Mouse (Mus musculus): ENCODE measurements around the gene Gm4131. TPM values are rescaled to one million over a fixed set of nuclear protein-coding genes. Genes with fewer than 3 reads are reported as not detected.
"Not testable (repeated sequence)": the region's sequence is repeated elsewhere in the genome, so short reads cannot be mapped to it uniquely, and the experiment has no call there.

Gene Gm4131
- total RNA-seq (2014; rRNA removed) (not detected in 2 replicates), polyA plus RNA-seq (2012; rRNA removed) (not detected in 2 replicates)

GRCm38 (mm10) chr14:62566821-62567220 is at the start of gene Gm4131:
Gene Gm4131, minus strand, starts transcription at chr14:62566921.
- WGBS: 74% methylated on average over 9 of the region's 9 CpGs
- H3K27ac ChIP-seq (replicated peaks; ENCODE audit: insufficient read depth, low read depth, low read length); H3K9ac ChIP-seq (ENCODE audit: low read depth, low read length); DNase-seq (ENCODE audit: extremely low read depth, low read depth, low spot score); H3K4me1 ChIP-seq (ENCODE audit: control insufficient read depth, insufficient read depth, low read length); H3K27me3 ChIP-seq (ENCODE audit: control insufficient read depth, insufficient read depth, low read length); H3K79me2 ChIP-seq (ENCODE audit: control insufficient read depth, insufficient read depth, low read length); H3K36me3 ChIP-seq (ENCODE audit: control insufficient read depth, insufficient read depth, low read length); H3K4me3 ChIP-seq (ENCODE audit: insufficient read depth, low read depth, low read length): not testable (repeated sequence)

GRCm38 (mm10) chr14:62609904-62610303 is 43.2 kb upstream of the Gm4131 start:
- no peak overlapping the region for H3K4me3 ChIP-seq (ENCODE audit: insufficient read depth, low read depth, low read length)
- TF ChIP-seq CTCF (IDR thresholded peaks at IDR 0.05; ENCODE audit: low read depth, low read length) (no peak), POLR2A (IDR thresholded peaks at IDR 0.05; ENCODE audit: extremely low read depth, insufficient read depth, low read length) (no peak)
- WGBS: 88% methylated on average over 3 of the region's 3 CpGs
- no peaks in the 10 kb centered on the region for H3K4me1 ChIP-seq (ENCODE audit: control insufficient read depth, insufficient read depth, low read length)
- no peak overlapping the region for H3K9ac ChIP-seq (ENCODE audit: low read depth, low read length)
- no peaks in the 10 kb centered on the region for H3K27me3 ChIP-seq (ENCODE audit: control insufficient read depth, insufficient read depth, low read length)
- H3K27ac ChIP-seq (replicated peaks; ENCODE audit: insufficient read depth, low read depth, low read length): no peak overlapping the region
- H3K79me2 ChIP-seq (ENCODE audit: control insufficient read depth, insufficient read depth, low read length): no peaks in the 10 kb centered on the region
- DNase-seq (ENCODE audit: extremely low read depth, low read depth, low spot score): no peak
- H3K36me3 ChIP-seq (ENCODE audit: control insufficient read depth, insufficient read depth, low read length): no peaks in the 10 kb centered on the region

- WGBS: 68% methylated on average over 8 of the region's 8 CpGs
- Histone ChIP-seq H3K36me3 (ENCODE audit: control insufficient read depth, insufficient read depth, low read length) (no peaks in the 10 kb centered on the region), H3K79me2 (ENCODE audit: control insufficient read depth, insufficient read depth, low read length) (no peaks in the 10 kb centered on the region; the same call in 1 of the 2 replicates), H3K27ac (replicated peaks; ENCODE audit: insufficient read depth, low read depth, low read length) (no peak overlapping the region), H3K27me3 (ENCODE audit: control insufficient read depth, insufficient read depth, low read length) (no peaks in the 10 kb centered on the region), H3K9ac (ENCODE audit: low read depth, low read length) (no peak overlapping the region), H3K4me3 (ENCODE audit: insufficient read depth, low read depth, low read length) (no peak overlapping the region), H3K4me1 (ENCODE audit: control insufficient read depth, insufficient read depth, low read length) (no peaks in the 10 kb centered on the region)
- TF ChIP-seq POLR2A (IDR thresholded peaks at IDR 0.05; ENCODE audit: extremely low read depth, insufficient read depth, low read length) (no peak), CTCF (IDR thresholded peaks at IDR 0.05; ENCODE audit: low read depth, low read length) (peak; percentile 51)
- peak; percentile 10 for DNase-seq (ENCODE audit: extremely low read depth, low read depth, low spot score)
Measured at GRCm38 (mm10) chr14:62607791-62608196, 41.1 kb upstream of the Gm4131 start.

GRCm38 (mm10) chr14:62602869-62603268 is 36.1 kb upstream of the Gm4131 start:
- no peaks in the 10 kb centered on the region for H3K4me1 ChIP-seq (ENCODE audit: control insufficient read depth, insufficient read depth, low read length)
- H3K27ac ChIP-seq (replicated peaks; ENCODE audit: insufficient read depth, low read depth, low read length): no peak overlapping the region
- H3K79me2 ChIP-seq (ENCODE audit: control insufficient read depth, insufficient read depth, low read length): no peaks in the 10 kb centered on the region; the same call in 1 of the 2 replicates
- TF ChIP-seq POLR2A (IDR thresholded peaks at IDR 0.05; ENCODE audit: extremely low read depth, insufficient read depth, low read length): no peak
- no peak for TF ChIP-seq CTCF (IDR thresholded peaks at IDR 0.05; ENCODE audit: low read depth, low read length)
- H3K36me3 ChIP-seq (ENCODE audit: control insufficient read depth, insufficient read depth, low read length): peaks cover 2% of the 10 kb centered on the region; the same call in 1 of the 2 replicates
- no peak overlapping the region for H3K4me3 ChIP-seq (ENCODE audit: insufficient read depth, low read depth, low read length)
- H3K27me3 ChIP-seq (ENCODE audit: control insufficient read depth, insufficient read depth, low read length): no peaks in the 10 kb centered on the region
- WGBS: 97% methylated on average over 1 of the region's 1 CpGs
- H3K9ac ChIP-seq (ENCODE audit: low read depth, low read length): no peak overlapping the region
- no peak for DNase-seq (ENCODE audit: extremely low read depth, low read depth, low spot score)

- Histone ChIP-seq H3K27me3 (ENCODE audit: control insufficient read depth, insufficient read depth, low read length) (no peaks in the 10 kb centered on the region), H3K36me3 (ENCODE audit: control insufficient read depth, insufficient read depth, low read length) (peaks cover 3% of the 10 kb centered on the region; the same call in 1 of the 2 replicates), H3K4me3 (ENCODE audit: insufficient read depth, low read depth, low read length) (no peak overlapping the region), H3K9ac (ENCODE audit: low read depth, low read length) (no peak overlapping the region), H3K27ac (replicated peaks; ENCODE audit: insufficient read depth, low read depth, low read length) (no peak overlapping the region), H3K4me1 (ENCODE audit: control insufficient read depth, insufficient read depth, low read length) (no peaks in the 10 kb centered on the region), H3K79me2 (ENCODE audit: control insufficient read depth, insufficient read depth, low read length) (no peaks in the 10 kb centered on the region; the same call in 1 of the 2 replicates)
- TF ChIP-seq CTCF (IDR thresholded peaks at IDR 0.05; ENCODE audit: low read depth, low read length) (no peak), POLR2A (IDR thresholded peaks at IDR 0.05; ENCODE audit: extremely low read depth, insufficient read depth, low read length) (no peak)
- WGBS: 92% methylated on average over 1 of the region's 1 CpGs
- DNase-seq (ENCODE audit: extremely low read depth, low read depth, low spot score): no peak
Measured at GRCm38 (mm10) chr14:62602271-62602670, 35.5 kb upstream of the Gm4131 start.

- H3K79me2 ChIP-seq (ENCODE audit: control insufficient read depth, insufficient read depth, low read length): no peaks in the 10 kb centered on the region; the same call in 1 of the 2 replicates
- no peak overlapping the region for H3K9ac ChIP-seq (ENCODE audit: low read depth, low read length)
- 84% methylated on average over 6 of the region's 6 CpGs for WGBS
- peaks cover 5% of the 10 kb centered on the region; the same call in 1 of the 2 replicates for H3K36me3 ChIP-seq (ENCODE audit: control insufficient read depth, insufficient read depth, low read length)
- H3K4me3 ChIP-seq (ENCODE audit: insufficient read depth, low read depth, low read length): no peak overlapping the region
- TF ChIP-seq CTCF (IDR thresholded peaks at IDR 0.05; ENCODE audit: low read depth, low read length): no peak
- TF ChIP-seq POLR2A (IDR thresholded peaks at IDR 0.05; ENCODE audit: extremely low read depth, insufficient read depth, low read length): no peak
- no peak for DNase-seq (ENCODE audit: extremely low read depth, low read depth, low spot score)
- no peaks in the 10 kb centered on the region for H3K27me3 ChIP-seq (ENCODE audit: control insufficient read depth, insufficient read depth, low read length)
- no peaks in the 10 kb centered on the region for H3K4me1 ChIP-seq (ENCODE audit: control insufficient read depth, insufficient read depth, low read length)
- H3K27ac ChIP-seq (replicated peaks; ENCODE audit: insufficient read depth, low read depth, low read length): no peak overlapping the region
Measured at GRCm38 (mm10) chr14:62600109-62600522, 33.4 kb upstream of the Gm4131 start.
